Mouse (Mus musculus): Measurements from ENCODE around the gene 1500011B03Rik. TPM values are rescaled to one million over a fixed set of nuclear protein-coding genes. Genes with fewer than 3 reads are reported as not detected.

1500011B03Rik gene
- total RNA-seq, 4 experiments from 2014 or later: 3.6 to 6.3 (median 4.7) TPM

- DNase-seq (ENCODE audit: low spot score): no peak
These were observed 40.3 kb downstream of the 1500011B03Rik start for GRCm38 (mm10) chr5:114782991-114783390.

GRCm38 (mm10) chr5:114780912-114781311 is 42.4 kb downstream of the 1500011B03Rik start:
- no peak for DNase-seq (ENCODE audit: low spot score)

DNA sequence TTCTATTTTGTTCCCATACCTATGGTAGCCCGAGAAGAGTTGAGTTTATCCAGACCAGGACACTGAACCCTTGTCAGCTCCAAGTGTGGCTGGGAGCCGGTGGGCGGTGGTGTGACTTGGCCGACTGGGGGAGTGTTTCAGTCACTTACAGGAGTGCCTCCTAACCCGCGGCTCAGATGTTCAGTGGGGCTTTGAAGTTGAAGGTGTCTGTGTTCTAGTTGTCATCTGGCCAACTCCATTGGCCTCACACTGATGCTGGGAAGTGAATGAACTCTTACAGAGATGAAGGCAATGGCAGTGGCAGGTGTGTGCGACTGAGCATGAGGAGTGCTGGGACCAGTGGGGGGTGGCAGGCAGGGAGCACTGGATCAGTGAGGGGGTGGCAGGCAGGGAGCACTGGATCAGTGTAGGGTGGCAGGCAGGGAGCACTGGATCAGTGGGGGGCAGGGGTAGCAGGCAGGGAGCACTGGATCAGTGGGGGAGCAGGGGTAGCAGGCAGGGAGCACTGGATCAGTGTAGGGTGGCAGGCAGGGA is 43.2 kb downstream of the 1500011B03Rik start:
- no peak for DNase-seq (ENCODE audit: low spot score)

DNA sequence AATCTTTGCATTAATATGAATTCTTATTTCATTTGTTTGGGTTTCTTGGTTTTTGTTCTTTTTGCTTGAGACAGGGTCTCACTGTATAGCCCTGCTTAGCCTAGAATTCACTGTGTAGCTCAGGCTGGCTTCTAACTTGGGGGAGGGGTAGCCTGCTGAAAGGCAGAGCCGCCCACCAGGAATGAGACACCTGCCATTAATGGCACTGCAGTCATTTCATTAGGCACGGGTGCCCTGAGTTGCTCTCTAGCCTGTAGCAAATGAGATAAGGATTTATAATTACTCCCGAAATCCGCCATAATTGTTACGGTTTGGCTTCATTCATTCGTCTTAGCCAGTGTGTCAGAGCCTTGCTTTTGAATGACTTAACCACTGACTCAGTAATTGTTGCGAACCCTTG is 47.1 kb downstream of the 1500011B03Rik start:
- DNase-seq (ENCODE audit: low spot score): no peak

GRCm38 (mm10) chr5:114775056-114775979 is 48.0 kb downstream of the 1500011B03Rik start, which contains the start of gene Git2:
Gene Git2, minus strand, starts transcription at chr5:114775517.
- no peak for DNase-seq (ENCODE audit: low spot score)

DNA sequence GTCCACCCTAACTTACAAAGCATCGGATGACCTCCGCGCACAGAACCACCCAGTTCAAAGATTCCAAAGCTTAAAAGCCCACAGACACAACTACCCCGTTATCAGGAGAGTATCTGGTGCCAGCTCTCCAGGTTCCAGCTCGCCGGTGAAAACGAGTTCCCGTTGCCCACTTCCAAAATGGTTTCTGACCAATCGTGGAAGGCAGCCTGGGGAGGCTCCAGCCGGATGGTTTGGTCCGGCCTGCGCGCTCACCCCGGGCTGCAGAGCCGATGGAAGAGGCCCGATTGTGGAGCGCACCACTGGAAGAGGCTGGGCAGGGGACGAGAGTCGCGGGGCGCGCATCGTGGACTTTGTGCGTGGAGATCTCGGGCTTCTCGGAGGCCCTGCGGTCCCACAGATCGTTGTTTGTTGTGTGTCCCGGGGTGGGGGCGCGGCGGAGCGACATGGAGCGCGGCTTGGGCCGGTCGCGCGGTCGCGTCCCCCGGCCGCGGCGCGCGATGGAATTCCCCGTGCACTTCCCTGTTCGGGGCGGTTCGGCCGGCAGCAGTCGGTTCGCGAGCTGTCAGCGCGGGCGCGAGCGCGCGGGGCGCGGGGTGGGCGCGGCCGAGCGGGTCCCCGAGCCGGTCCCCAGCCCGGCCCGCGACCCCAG is 48.7 kb downstream of the 1500011B03Rik start, which contains the start of gene Ankrd13a:
Gene Ankrd13a (plus strand): TSS at position 275 of the 649 bp plus-strand sequence.
- DNase-seq (ENCODE audit: low spot score): peak; percentile 88

DNA sequence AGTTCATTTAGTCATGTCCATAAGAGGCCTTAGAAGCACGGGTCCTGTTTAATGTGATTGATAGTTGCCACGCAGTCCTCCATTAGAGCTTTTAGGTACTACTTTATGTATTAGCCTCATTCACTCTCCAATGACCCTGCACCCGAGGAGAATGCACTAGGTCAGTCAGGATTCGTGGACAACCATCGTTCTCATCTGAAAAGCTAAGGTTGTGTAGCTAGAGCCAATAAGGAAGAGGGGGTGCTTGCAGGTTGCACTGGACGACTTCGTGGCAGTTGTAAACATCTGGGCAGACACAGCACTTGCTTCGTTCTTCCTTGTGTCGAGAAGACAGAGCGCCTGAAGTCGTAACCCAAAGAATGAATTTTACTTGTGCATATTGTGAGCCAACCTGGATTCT is 49.5 kb downstream of the 1500011B03Rik start:
- DNase-seq (ENCODE audit: low spot score): no peak

GRCm38 (mm10) chr5:114773211-114773710 is 50.0 kb downstream of the 1500011B03Rik start:
- DNase-seq (ENCODE audit: low spot score): peak; percentile 97

DNA sequence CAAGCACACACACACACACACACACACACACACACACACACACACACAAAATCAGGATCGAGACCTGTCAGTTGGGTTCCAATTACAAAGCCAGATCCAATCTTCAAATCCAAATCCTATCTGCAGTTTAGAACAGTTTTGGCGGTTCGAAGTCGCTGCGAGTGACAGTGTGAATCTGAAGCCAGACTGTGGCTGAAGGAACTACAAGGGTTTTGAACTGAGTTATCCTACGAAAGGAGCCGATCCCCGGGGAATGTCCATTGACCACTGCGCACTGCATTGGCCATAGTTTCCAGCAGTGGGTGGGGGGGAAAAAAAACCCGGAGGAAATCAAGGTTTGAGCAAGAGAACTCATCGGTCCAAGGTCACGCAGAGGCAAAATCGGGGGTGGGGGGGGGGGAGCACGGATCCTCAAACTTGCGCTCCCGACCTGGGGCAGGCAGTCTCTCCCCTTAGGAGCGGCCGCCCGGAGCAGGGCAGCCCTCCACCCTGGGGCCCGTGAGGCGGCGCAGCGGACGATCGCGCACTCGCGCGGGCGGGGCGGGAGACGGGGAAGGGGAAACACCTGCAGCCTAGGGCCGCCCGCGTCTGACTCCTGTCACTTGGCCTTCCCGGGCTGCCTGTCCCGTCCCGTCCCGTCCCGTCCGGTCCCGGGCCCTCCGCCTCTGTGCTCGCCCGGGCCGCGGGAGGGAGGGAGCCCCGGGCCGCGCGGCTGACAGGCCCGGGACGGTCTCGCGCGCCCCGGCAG is 50.6 kb downstream of the 1500011B03Rik start:
- peak; percentile 57 for DNase-seq (ENCODE audit: low spot score)

- DNase-seq (ENCODE audit: low spot score): peak; percentile 38
These were observed 51.5 kb downstream of the 1500011B03Rik start for GRCm38 (mm10) chr5:114771796-114772195.

- no peak for DNase-seq (ENCODE audit: low spot score)
These were observed 53.5 kb downstream of the 1500011B03Rik start for GRCm38 (mm10) chr5:114769786-114770185.

DNA sequence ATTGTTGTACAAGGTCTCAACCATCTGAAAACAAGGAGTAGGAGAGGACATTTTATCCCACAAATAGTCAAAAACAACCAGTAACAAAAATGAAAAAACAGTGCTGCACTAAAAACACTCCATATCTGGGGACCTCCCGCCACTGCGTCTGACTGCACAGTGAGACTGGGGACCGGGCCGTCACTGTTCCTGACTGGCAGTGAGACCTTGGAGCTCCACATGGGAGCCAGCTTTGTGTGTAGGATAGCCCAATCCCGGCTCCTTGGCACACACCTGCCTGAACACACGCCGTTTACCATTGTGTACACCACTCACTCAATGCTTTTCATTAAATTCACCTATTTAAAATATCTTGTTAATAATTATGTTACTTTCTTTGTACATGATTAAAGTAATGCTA is 56.1 kb downstream of the 1500011B03Rik start:
- no peak for DNase-seq (ENCODE audit: low spot score)

GRCm38 (mm10) chr5:114766686-114767085 is 56.6 kb downstream of the 1500011B03Rik start:
- DNase-seq (ENCODE audit: low spot score): no peak

- DNase-seq (ENCODE audit: low spot score): no peak
These were observed 58.2 kb downstream of the 1500011B03Rik start for GRCm38 (mm10) chr5:114764812-114765735.

- DNase-seq (ENCODE audit: low spot score): peak; percentile 38
These were observed 61.3 kb downstream of the 1500011B03Rik start for GRCm38 (mm10) chr5:114761980-114762379.

DNA sequence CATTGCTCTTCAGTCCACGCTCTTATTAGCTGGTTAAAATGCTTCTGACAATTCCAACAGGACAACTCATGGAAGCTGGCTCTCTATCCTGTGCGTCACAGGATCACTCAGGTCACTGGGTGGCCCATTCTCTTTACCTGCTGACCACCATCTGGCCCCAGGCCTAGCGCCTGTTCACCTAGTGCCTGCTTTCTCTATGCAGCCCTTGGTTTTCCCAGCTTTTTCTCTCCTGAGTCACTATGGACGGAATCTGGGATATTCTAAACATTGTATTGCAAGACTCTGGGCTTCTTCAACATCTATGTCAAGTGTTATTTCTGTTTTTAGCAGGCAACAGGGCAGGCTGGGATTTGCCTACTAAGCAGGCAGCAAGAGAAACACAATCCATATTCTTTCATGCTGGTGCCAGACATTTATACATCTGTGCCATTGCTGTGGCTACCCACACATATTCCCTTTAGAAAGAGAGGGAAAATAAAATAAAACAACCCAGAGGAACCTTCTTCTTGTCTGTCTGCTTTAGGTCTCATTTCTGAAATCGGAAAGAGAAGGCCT is 63.7 kb downstream of the 1500011B03Rik start:
- DNase-seq (ENCODE audit: low spot score): no peak
